Mouse (Mus musculus) bone marrow macrophage, adult 2 months (primary cell): ENCODE measurements around the gene Mtmr10.

ENCODE experiments used
- CTCF ChIP-seq: IDR thresholded peaks from 2 replicates; pipeline ENCODE4 v1.5.1; 2012; ENCODE audit warnings: low read depth, mild to moderate bottlenecking, low read length, moderate library complexity
- POLR2A ChIP-seq: IDR thresholded peaks from 2 replicates; pipeline ENCODE4 v1.6.1; 2012; ENCODE audit warnings: mild to moderate bottlenecking, low read depth, low read length, borderline replicate concordance

DNA sequence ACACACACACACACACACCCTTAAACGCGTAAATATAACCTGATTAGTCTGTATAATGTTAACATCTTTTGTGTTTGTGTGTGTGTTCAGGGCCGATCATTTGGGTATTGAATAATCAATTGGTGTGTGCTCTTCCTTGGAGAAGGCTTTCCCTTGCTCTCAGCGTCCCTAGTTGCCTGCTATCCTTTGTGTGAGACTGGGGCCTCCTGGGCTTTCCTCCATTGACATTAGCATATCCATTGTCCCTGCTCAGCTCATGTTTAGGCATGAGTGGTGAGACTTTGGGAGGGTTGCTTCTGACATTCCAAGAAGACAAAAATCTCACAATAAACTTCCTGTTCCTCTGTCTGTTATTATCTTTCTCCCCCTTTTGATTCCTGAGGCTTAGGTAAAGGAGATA, 15.5 kb upstream of the Mtmr10 start:
- TF ChIP-seq POLR2A (no peak), CTCF (no peak)
